Mouse (Mus musculus): ENCODE results near the gene Gm28230.

DNA sequence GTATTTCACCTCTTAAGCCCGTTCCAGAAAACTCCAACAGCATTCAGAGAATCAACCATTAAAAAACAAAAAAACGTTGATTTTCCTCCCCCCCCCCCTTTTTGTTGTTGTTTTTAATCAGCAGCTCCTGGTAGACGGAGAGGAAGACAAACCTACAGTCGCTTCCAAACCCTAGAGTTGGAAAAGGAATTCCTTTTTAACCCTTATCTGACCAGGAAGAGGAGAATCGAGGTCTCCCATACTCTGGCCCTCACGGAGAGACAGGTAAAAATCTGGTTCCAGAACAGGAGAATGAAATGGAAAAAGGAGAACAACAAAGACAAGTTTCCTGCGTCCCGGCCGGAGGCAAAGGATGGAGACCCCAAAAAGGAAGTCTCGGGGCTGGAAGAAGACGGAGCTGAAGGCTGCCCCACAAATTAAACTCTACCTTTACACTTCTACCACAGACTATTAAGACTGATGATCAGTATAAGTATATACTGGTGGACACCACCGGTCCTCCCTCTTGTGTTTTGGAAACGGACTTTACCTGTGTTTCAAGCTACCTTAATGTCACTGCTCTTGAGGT lies 20.1 kb upstream of the Gm28230 start:
- no peak for TF ChIP-seq CTCF (IDR thresholded peaks at IDR 0.05; ENCODE audit: extremely low read depth, insufficient read length, insufficient replicate concordance, low read depth, low read length)
- no peak for TF ChIP-seq POLR2A (IDR thresholded peaks at IDR 0.05; ENCODE audit: low read depth, low read length)
